Mouse (Mus musculus) megakaryocyte, adult 5-6 weeks (primary cell): ENCODE data around the gene Otud3. TPM values are rescaled to one million over a fixed set of nuclear protein-coding genes. Genes with fewer than 3 reads are reported as not detected.

Source experiments
- ATAC-seq: 2 replicates; pipeline ENCODE4 v1.8.0; 2016; ENCODE audit warnings: mild to moderate bottlenecking, inconsistent platforms; ENCODE audit not compliant: poor library complexity, severe bottlenecking
- total RNA-seq, 2 experiments: library from RNA; stranded (forward) in 1 of 2; stranded (reverse) in 1 of 2; fragments of 153-499, 151-499 nt in 1 of 2; fragments of 221-1000, 200-1000 nt in 1 of 2; gene quantifications; 2 replicates each; pipeline versions ENCODE4 v1.2.3 to v1.2.4; 2015 to 2017

Otud3 gene
- total RNA-seq (2015) (3.3 TPM in 2 replicates), total RNA-seq (2017) (9.5 TPM in 2 replicates)

DNA sequence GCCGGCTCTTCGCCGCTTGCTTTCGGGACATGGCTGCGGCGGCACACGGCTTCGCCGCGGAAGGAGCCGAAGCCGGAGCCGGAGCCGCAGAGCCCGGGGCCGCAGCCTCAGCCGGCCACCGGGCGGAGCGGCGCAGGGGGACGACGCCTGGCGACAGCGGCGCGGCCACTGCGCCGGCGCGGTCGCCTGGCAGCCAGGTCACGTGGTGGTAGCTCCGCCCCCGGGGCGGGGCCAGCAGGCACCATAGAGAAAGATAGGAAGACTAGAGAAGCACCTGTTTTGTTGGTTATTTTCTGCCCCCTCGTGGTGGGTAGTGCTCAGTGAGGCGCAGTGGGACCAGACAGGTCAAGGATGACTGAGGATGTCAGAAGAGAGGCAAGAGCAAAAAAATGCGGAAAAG, at the start of gene Otud3:
Gene Otud3, minus strand, starts transcription at position 149 of the 400 bp plus-strand sequence.
- ATAC-seq, result peak; percentile 94

- no peak for ATAC-seq
Observed at GRCm38 (mm10) chr4:138962719-138963118, 49.0 kb upstream of the Otud3 start.

- ATAC-seq, result no peak
Observed at GRCm38 (mm10) chr4:138959926-138960325, 46.2 kb upstream of the Otud3 start.

GRCm38 (mm10) chr4:138959120-138959519, 45.4 kb upstream of the Otud3 start:
- ATAC-seq, result no peak

DNA sequence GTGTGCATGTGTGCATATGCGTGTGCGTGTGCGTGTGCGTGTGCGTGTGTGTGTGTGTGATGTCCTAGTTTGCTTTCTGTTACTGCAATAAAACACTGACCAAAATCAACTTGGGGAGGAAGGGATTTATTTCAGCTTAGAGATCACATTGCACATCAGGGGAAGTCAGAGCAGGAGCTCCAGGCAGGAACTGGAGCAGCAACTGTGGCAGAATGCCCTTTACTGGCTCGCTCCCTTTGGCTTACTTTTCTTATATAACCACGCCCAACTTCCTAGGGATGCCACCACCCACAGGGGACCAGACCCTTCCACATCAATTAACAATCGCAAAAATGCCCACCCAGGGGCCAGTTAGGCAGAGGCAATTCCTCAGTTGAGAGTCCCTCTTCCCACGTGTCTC, 44.9 kb upstream of the Otud3 start:
- no peak for ATAC-seq

DNA sequence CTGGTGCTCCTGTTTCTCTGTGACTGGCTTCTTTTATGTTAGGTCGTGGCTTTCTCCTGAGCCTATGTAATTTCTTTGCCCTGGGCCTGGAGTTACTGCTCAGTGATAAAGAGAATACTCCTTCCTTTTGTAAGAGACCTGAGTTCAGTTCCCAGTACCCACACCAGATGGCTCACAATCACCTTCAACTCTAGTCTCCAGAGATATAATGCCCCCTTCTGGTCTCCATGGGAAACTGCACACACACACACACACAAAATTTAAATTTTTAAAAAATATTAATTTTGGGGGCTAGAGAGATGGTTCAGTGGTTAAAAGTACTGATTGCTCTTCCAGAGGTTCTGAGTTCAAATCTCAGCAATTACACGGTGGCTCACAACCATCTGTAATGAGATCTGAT, 34.5 kb upstream of the Otud3 start:
- no peak for ATAC-seq

GRCm38 (mm10) chr4:138943730-138944129, 30.0 kb upstream of the Otud3 start:
- ATAC-seq, result peak; percentile 100

DNA sequence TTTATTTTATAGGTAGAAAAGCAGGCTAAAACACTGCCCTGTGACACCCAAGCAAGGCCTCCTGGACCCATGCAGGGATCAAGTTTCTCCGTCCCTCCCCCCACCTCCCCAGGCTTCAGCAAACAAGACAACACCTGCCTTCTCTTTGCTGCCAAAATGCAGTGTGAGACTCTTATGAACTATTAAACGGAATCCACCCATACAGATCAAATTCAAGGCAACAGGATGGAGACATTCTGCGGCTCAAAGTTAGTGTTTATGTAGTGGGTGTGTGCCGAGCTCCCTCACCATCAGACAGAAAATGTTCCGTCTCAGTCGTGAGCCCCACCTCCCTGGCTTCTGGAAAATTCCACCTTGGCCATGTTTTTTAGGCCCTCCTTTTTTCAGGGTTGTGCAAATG, 28.2 kb upstream of the Otud3 start:
- ATAC-seq, result no peak

- no peak for ATAC-seq
Observed at GRCm38 (mm10) chr4:138941401-138941800, 27.7 kb upstream of the Otud3 start.

DNA sequence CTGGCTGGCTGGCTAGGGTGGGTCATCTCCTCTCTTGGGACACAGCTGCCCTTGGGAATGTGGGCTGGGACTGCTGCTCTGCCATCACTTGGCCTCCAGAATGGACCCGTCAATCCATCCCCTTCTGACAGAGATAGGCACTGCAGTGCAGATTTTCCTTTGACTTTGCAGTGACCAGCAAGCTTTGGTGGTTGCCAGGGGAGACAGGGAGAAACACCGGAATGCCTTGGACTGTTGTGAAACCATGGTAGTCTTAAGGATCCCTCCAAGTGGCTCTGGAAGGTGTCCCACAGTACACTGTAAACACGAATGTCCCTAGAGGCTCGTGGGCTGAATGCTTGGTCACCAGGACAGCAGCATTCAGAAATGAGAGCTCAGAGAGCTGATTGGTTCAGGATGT, 25.7 kb upstream of the Otud3 start:
- no peak for ATAC-seq

GRCm38 (mm10) chr4:138938495-138939269, 24.9 kb upstream of the Otud3 start:
- no peak for ATAC-seq

DNA sequence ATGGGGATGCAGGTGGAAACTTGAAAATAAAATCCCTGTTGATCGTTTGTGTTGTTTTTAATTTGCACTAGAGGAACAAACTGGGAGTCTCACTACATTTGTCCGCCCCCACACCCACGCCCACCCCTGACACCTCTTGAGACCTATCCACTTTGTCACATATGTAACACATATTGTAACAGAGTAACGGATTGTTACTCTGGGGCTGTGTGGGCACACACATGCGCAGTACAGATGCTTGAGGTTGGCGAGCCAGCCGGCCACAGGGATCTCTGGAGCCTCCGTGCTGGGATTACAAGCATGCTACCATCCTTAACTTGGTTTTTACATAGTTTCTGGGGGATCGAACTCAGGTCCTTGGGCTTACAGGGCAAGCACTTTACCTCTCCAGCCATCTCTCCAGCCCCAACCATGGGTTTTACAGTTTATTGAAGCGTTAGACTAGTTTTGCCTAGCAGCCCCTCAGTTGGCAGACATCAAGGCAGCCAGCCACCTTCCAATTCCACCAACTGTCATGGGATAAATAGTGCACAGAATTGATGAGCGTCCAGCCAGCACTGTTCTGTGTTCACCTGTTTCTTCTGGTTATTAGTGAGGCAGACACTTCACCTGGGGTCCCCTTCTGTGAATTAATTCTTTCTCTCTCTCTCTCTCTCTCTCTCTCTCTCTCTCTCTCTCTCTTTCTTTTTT, 20.9 kb upstream of the Otud3 start:
- no peak for ATAC-seq

DNA sequence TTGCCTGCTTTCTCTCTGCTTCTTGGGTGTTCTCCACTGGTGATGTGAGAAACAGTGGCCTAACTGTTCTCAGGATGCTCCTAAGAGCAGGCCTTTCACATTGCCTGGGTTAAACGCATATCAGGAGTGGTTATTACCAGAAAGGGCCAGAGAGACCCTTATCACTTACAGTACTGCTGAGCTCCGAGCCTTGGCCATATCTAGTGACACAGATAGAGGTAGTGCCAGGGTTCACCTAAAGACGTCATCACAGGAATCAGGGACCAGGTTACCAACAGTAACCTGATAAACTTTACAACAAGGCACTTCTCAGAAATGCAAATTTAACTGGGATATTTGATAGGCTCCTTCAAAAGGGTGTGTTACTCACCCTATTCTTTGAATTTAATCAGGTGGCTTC, 20.1 kb upstream of the Otud3 start:
- ATAC-seq, result no peak

GRCm38 (mm10) chr4:138925561-138925960, 11.8 kb upstream of the Otud3 start:
- no peak for ATAC-seq

DNA sequence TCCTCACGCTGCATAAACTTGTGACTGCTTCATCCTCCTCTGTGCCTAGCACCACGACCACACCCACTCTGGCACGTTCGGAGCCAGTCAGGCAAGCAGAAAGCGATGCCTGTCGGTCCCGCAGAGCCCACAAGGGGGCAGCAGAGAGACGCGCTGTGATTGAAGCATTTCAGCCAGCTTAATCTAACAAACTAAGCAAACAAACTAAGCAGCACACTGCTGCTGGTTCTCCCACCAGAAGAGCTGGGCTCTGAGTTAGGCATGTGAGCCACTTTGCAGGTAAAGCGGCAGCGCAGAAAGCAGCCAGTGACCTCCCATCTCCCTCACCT, 8.3 kb upstream of the Otud3 start:
- ATAC-seq, result peak; percentile 99

GRCm38 (mm10) chr4:138921254-138922130, 7.7 kb upstream of the Otud3 start:
- no peak for ATAC-seq

GRCm38 (mm10) chr4:138917282-138917681, 3.5 kb upstream of the Otud3 start:
- ATAC-seq, result no peak

- peak; percentile 35 for ATAC-seq
Observed at GRCm38 (mm10) chr4:138913141-138913787, 481 bp downstream of the Otud3 start.

GRCm38 (mm10) chr4:138905624-138906337, 8.0 kb downstream of the Otud3 start:
- ATAC-seq, result peak; percentile 91

- ATAC-seq, result no peak
Observed at GRCm38 (mm10) chr4:138899361-138899760, 14.4 kb downstream of the Otud3 start.
